Mouse (Mus musculus) neural tube, embryonic 15.5 days (tissue): ENCODE results near the gene Vsig10l. TPM values are rescaled to one million over a fixed set of nuclear protein-coding genes. Genes with fewer than 3 reads are reported as not detected.

Source experiments
- ATAC-seq: fragments of 200-750 bp; cut with Nextera tagmentation; 2 replicates; pipeline ENCODE4 v1.8.0; 2017; ENCODE audit warnings: mild to moderate bottlenecking, moderate TSS enrichment, moderate library complexity; ENCODE audit not compliant: low FRiP score
- H3K27ac ChIP-seq: fragments of 300-500 bp; sonication (generic); replicated peaks from 2 replicates; pipeline ENCODE4 v1.5.1; 2015; ENCODE audit warnings: mild to moderate bottlenecking, inconsistent platforms
- H3K27me3 ChIP-seq: fragments of 300-500 bp; sonication (generic); replicated peaks from 2 replicates; pipeline ENCODE4 v1.6.1; 2015; ENCODE audit warnings: inconsistent platforms
- H3K36me3 ChIP-seq: fragments of 300-500 bp; sonication (generic); 2 replicates; pipeline ENCODE4 v1.6.1; 2015; ENCODE audit warnings: inconsistent platforms
- H3K4me1 ChIP-seq: fragments of 300-500 bp; sonication (generic); 2 replicates; pipeline ENCODE4 v1.6.1; 2015; ENCODE audit warnings: inconsistent platforms
- H3K4me2 ChIP-seq: fragments of 300-500 bp; sonication (generic); 2 replicates; pipeline ENCODE4 v1.6.1; 2015; ENCODE audit warnings: inconsistent platforms, mild to moderate bottlenecking, moderate library complexity
- H3K4me3 ChIP-seq: fragments of 300-500 bp; sonication (generic); replicated peaks from 2 replicates; pipeline ENCODE4 v1.5.1; 2015; ENCODE audit warnings: mild to moderate bottlenecking, inconsistent platforms
- H3K9ac ChIP-seq: fragments of 300-500 bp; sonication (generic); replicated peaks from 2 replicates; pipeline ENCODE4 v1.6.1; 2015; ENCODE audit warnings: mild to moderate bottlenecking, inconsistent platforms
- H3K9me3 ChIP-seq: fragments of 300-500 bp; sonication (generic); replicated peaks from 2 replicates; pipeline ENCODE4 v1.6.1; 2016; ENCODE audit warnings: inconsistent platforms
- WGBS: fragments of 180-500 bp; shearing (Covaris S2); methylation state at CpG from one replicate; pipeline ENCODE4 v1.1.7; 2015; ENCODE audit warnings: mixed read lengths; 5-methylcytosine and 5-hydroxymethylcytosine counted together
- polyA plus RNA-seq: library from polyadenylated mRNA; unstranded; fragments of >200 nt; fragmentation: Nextera tagmentation; extraction: Ambion mirVana; gene quantifications from 2 replicates; pipeline ENCODE4 v1.2.1, GENCODE M21; 2015

Vsig10l gene
- polyA plus RNA-seq = 16.4 and 21.2 TPM in 2 replicates

DNA sequence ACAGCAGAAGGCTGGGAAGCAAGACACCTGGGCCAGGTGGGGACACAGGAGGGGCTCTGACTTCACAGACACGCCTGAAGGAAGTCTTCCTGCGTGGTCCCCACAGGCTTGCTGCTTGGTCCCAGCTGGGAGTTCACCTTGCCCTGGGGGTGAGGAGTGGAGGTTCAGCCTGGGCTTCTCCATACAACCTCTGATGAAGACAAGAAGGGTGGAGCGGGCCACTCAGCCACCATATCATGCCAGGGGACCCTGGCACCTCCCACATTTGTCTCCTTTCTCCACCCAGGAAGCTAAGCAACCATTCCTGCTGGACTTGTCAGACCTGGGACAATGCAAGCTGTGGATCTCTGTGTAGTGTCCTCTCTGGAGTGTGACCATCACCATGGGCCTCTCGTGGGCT is at the start of gene Vsig10l:
Gene Vsig10l, plus strand, starts transcription at position 301 of the 400 bp plus-strand sequence.
- H3K36me3 ChIP-seq = no peaks in the 10 kb centered on the region
- H3K27me3 ChIP-seq = peaks cover 12% of the 10 kb centered on the region
- H3K27ac ChIP-seq = no peak within 1 kb of the TSS
- 77% methylated on average over 4 of the region's 4 CpGs for WGBS
- H3K4me2 ChIP-seq = no peak within 1 kb of the TSS
- peaks cover 23% of the 10 kb centered on the region for H3K4me1 ChIP-seq
- no peaks in the 10 kb centered on the region for H3K9me3 ChIP-seq
- ATAC-seq = no peak
- no peak within 1 kb of the TSS for H3K4me3 ChIP-seq
- H3K9ac ChIP-seq = no peak within 1 kb of the TSS

DNA sequence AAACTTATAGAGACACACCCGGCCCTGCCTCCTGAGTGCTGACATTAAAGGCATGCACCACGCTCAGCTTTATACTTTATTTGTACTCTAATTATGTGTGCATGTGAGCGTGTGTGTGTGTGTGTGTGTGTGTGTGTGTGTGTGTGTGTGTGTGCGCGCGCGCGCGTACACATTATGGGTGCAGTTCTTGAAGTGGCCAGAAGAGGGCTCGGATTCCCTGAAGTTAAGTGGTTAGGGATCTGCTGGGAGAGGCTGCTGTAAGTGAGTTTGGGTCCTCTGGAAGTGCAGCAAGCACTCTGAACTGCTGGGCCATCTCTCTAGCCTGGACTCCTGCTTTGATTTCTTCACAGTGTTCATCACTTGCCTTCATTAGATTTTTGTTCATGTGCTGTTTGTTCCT is 45.7 kb upstream of the Vsig10l start:
- no peaks in the 10 kb centered on the region for H3K27me3 ChIP-seq
- ATAC-seq = no peak
- H3K4me1 ChIP-seq = no peaks in the 10 kb centered on the region
- no peak overlapping the region for H3K4me3 ChIP-seq
- H3K27ac ChIP-seq = no peak overlapping the region
- WGBS = 90% methylated on average over 10 of the region's 10 CpGs
- no peaks in the 10 kb centered on the region for H3K36me3 ChIP-seq
- no peaks in the 10 kb centered on the region for H3K9me3 ChIP-seq
- no peak overlapping the region for H3K9ac ChIP-seq
- no peak overlapping the region for H3K4me2 ChIP-seq

DNA sequence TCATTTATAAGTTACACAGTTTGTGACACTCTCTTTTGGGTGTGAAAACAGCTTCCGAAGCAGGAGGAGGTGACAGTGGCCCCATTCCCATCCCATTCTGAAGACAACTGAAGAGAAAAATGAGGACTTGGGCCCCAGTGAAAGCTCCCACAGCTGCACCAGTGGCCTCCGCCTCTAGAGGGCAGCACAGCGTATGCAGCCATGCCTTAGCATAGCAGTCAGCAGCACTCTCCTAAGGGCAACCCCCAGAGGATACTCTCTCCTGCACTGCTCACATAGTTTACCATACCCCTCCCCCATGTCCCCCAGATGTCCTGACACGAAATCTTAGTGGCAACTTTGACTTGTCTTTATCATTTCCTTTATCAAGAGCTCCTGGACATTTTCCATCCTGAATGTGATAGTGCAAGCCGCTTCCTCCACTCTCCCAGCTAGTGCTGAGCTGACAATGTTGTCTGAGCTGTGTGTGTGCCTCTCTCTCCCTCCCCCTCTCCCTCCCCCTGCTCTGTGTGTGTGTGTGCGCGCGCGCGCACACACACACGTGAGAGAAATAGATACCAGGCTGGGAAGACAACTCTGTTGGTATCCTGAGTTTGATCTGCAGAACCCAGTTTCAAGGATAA is 39.8 kb upstream of the Vsig10l start:
- Histone ChIP-seq H3K9ac (no peak overlapping the region), H3K4me3 (no peak overlapping the region), H3K4me1 (peaks cover 4% of the 10 kb centered on the region; the same call in 1 of the 2 replicates), H3K36me3 (no peaks in the 10 kb centered on the region), H3K9me3 (no peaks in the 10 kb centered on the region), H3K27me3 (no peaks in the 10 kb centered on the region), H3K27ac (no peak overlapping the region), H3K4me2 (peak overlapping the region; percentile 47)
- peak; percentile 93 for ATAC-seq
- 12% methylated on average over 11 of the region's 11 CpGs for WGBS

DNA sequence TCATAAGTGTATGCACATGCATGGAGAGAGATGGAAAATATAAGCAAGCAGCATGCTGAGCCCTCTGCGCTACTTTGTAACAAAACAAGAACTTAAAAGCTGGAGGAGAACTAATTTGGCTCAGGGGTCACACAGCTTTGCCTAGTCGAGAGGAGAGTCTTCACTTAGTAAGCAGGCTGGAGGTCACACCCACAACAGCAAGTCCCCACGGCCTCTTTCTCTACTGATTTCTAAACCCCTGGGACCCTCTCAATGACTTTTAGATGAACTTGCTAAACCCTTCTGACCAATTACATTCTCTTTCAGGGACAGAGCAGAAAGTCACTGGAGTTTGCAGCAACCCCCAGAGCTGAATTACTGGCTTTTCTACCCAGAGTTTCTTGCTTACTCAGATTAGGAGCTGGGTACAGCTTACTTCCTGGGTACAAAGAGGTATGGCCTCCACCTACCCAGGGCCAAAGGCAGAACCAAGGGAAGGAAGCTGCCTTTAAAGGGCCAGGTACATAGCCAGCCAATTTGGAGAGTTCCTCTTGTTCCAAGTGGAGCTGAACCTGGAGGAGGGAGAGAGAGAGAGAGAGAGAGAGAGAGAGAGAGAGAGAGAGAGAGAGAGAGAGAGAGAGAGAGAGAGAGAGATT is 38.8 kb upstream of the Vsig10l start:
- WGBS = 62% methylated on average over 3 of the region's 3 CpGs
- H3K4me2 ChIP-seq = no peak overlapping the region
- H3K27ac ChIP-seq = no peak overlapping the region
- H3K9me3 ChIP-seq = no peaks in the 10 kb centered on the region
- H3K27me3 ChIP-seq = no peaks in the 10 kb centered on the region
- H3K36me3 ChIP-seq = no peaks in the 10 kb centered on the region
- no peak for ATAC-seq
- H3K9ac ChIP-seq = no peak overlapping the region
- no peak overlapping the region for H3K4me3 ChIP-seq
- peaks cover 4% of the 10 kb centered on the region; the same call in 1 of the 2 replicates for H3K4me1 ChIP-seq

DNA sequence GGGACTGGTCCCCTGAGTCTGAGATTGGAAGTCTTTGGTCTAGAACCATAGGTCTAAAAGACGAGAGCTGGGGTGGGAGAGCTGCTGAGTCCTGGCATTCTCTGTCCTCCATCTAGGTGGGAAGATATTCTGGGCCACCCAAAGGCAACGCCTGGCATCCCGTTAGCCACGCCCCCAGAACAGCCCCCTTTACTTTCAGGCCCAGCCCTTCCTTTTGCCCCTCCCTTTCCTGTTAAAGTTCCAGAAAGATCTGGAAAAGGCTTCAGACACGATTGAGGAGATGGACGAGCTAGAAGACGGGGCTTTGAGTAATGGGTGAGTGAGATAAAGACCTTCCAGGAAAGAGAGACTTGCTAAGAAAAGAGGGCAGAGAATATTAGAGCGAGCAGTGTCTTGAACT is 35.5 kb upstream of the Vsig10l start, which contains the start of gene Lim2:
Gene Lim2, plus strand, starts transcription at position 265 of the 400 bp plus-strand sequence.
- no peak within 1 kb of the TSS for H3K4me3 ChIP-seq
- no peaks in the 10 kb centered on the region for H3K9me3 ChIP-seq
- no peak within 1 kb of the TSS for H3K4me2 ChIP-seq
- no peak within 1 kb of the TSS for H3K9ac ChIP-seq
- no peaks in the 10 kb centered on the region for H3K36me3 ChIP-seq
- no peak within 1 kb of the TSS for H3K27ac ChIP-seq
- WGBS = 89% methylated on average over 8 of the region's 8 CpGs
- peaks cover 4% of the 10 kb centered on the region; the same call in 1 of the 2 replicates for H3K4me1 ChIP-seq
- no peak for ATAC-seq
- no peaks in the 10 kb centered on the region for H3K27me3 ChIP-seq

DNA sequence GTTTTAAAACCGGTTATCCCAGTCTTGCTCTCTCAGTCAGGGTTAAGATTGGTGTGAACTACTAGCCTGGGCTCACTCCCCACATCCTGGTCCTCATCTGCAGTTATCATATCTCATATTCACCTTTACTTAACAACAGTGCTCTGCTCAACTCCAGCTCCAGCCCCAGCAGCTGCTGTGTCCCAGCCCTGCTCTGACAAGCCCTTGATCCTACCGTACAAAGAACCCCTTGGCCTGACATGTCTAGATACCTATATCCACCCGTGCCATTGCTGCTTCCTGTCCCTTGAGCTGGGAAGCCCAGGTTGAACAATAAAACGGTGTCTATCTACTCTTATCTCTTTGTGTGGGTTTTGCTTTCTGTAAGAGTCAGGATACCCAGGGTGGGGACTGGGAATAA is 33.5 kb upstream of the Vsig10l start:
- Histone ChIP-seq H3K4me2 (no peak overlapping the region), H3K4me1 (no peaks in the 10 kb centered on the region), H3K9ac (no peak overlapping the region), H3K36me3 (no peaks in the 10 kb centered on the region), H3K9me3 (no peaks in the 10 kb centered on the region), H3K27ac (no peak overlapping the region), H3K27me3 (no peaks in the 10 kb centered on the region), H3K4me3 (no peak overlapping the region)
- no peak for ATAC-seq
- WGBS = 63% methylated on average over 4 of the region's 4 CpGs

DNA sequence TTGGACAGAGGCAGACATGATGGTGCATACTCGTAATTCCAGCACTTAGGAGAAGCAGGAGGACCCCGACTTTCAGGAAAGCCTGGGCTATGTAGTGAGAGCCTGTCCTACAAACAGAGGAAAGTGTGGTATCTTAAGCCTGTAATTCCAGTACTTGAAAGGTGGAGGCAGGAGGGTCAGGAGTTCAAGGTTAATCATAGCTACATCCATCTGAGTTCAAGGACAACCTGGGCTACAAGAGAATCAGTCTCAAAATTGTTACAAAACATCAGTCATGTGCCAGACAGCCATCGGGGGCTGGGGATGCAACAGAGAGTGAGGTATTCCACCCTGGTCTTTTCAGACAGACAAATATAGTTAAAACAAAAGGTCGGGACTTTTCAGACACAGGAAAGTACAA is 30.1 kb upstream of the Vsig10l start:
- WGBS = 77% methylated on average over 4 of the region's 4 CpGs

DNA sequence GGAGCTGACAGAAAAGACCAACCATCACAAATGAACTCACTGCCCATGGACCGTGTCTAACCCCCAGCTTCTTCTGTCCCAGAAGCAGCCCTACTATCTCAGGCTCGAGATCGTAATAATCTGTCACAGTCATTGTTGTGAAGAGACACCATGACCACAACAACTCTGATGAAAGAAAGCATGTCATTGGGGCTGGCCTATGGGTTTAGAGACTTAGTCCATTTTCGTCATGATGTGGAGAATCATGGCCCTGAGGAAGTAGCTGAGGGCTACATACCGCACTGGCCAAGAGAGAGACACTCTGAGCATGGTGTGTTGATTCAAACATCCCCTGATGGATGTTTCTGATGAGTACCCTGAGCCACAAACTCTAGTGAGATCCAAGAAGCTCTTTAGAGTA is 28.3 kb upstream of the Vsig10l start:
- no peak for ATAC-seq
- Histone ChIP-seq H3K9ac (no peak overlapping the region), H3K4me1 (no peaks in the 10 kb centered on the region), H3K9me3 (no peaks in the 10 kb centered on the region), H3K4me3 (no peak overlapping the region), H3K4me2 (no peak overlapping the region), H3K36me3 (no peaks in the 10 kb centered on the region), H3K27ac (no peak overlapping the region), H3K27me3 (no peaks in the 10 kb centered on the region)
- 82% methylated on average over 5 of the region's 5 CpGs for WGBS

More for the DNA sequence above, 30.1 kb upstream of the Vsig10l start:
- Histone ChIP-seq H3K4me1 (no peaks in the 10 kb centered on the region), H3K36me3 (no peaks in the 10 kb centered on the region), H3K27ac (no peak overlapping the region), H3K9ac (no peak overlapping the region), H3K27me3 (no peaks in the 10 kb centered on the region), H3K9me3 (no peaks in the 10 kb centered on the region), H3K4me3 (no peak overlapping the region), H3K4me2 (no peak overlapping the region)
- ATAC-seq = no peak

DNA sequence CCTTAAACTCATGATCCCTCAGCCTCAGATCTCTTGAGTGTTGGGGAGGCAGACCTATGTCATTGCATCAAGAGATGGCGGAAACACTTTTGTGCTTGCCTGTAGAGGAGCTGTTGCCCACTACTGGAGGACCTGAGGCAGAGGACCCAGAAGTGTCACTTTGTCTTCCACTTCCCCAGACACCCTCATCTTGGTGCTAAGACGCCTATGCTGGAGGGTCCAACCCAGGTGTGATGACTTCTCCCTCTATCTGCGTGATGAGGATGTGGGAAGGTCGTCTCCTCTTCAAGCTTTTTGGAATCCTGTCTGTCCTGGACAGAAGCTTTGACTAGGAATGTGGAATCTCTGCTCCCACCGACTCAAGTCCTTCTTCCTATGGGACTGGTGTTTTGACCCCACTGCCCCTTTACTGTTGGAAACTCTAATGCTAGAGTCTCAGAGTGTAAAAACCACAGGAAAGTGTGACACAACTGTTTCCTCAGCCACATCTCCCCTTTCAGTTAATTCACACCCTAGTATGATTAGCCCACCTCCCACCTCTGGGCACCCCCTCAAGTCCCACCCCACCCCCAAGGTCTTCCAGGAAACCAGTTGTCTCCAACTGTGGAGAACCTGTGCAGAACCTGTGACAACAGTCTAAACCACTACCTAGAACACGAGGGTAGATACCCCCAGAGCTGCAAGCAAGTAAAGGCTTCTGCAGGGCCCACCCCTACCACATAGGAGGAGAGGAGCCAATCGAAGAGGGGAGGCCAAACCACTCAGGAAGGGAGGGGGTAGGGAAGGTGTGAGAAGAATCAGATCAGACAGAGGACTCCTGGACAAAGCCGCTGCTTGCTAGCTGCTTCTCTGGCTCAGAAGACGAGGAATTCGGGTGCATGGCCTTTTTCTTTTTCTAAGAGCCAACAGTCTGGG is 26.4 kb upstream of the Vsig10l start, which contains the start of gene Nkg7:
Gene Nkg7, plus strand, starts transcription at position 733 of the 915 bp plus-strand sequence.
- Histone ChIP-seq H3K27ac (no peak within 1 kb of the TSS), H3K9me3 (no peaks in the 10 kb centered on the region), H3K9ac (no peak within 1 kb of the TSS), H3K4me2 (no peak within 1 kb of the TSS), H3K4me3 (no peak within 1 kb of the TSS), H3K27me3 (no peaks in the 10 kb centered on the region), H3K36me3 (no peaks in the 10 kb centered on the region), H3K4me1 (no peaks in the 10 kb centered on the region)
- no peak for ATAC-seq
- 81% methylated on average over 10 of the region's 10 CpGs for whole genome bisulfite sequencing

DNA sequence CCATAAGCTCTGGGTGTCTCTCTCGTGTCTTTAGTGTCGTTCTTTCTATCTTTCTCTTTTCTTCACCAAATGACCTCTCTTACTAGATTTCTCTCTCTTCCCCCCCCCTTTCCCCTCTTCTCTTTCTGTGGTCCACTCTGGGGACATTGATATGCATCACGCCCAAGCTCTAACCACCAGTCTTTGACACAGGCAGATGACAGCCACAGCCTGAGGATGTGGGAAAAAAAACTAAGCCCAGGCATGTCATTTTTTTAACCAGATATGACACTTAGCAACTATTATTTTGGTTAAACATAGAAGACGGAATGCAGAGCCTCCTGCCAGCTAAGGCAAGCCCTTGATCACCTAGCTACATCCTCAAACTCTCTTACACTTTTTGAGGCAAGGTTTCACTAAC is 24.3 kb upstream of the Vsig10l start:
- Histone ChIP-seq H3K27ac (no peak overlapping the region), H3K36me3 (no peaks in the 10 kb centered on the region), H3K4me2 (no peak overlapping the region), H3K9me3 (no peaks in the 10 kb centered on the region), H3K27me3 (no peaks in the 10 kb centered on the region), H3K4me3 (no peak overlapping the region), H3K9ac (no peak overlapping the region), H3K4me1 (peaks cover 14% of the 10 kb centered on the region)
- 83% methylated on average over 4 of the region's 4 CpGs for WGBS
- no peak for ATAC-seq

DNA sequence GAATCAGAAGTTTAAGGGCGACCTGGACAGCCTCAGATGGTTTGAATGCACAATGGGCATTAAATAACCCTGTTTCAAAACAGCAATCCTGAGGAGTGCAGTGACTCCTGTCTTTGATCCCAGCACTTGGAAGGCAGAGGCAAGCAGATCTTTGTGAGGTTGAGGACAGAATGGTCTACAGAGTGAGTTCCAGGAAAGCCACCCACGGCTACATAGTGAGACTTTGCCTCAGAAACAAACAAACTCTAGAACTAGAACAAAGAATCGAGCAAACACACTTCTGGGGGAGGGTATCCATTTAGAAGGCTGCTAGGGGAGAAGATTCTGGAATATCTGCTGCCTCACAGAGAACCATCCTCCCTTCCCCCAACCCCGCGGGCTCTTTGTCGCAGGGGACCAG is 22.5 kb upstream of the Vsig10l start, which contains the start of gene Cldnd2:
Gene Cldnd2, plus strand, starts transcription at position 301 of the 400 bp plus-strand sequence.
- WGBS = 81% methylated on average over 6 of the region's 6 CpGs
- H3K9me3 ChIP-seq = no peaks in the 10 kb centered on the region
- ATAC-seq = no peak

More for the DNA sequence above, 22.5 kb upstream of the Vsig10l start, which contains the start of gene Cldnd2:
- Histone ChIP-seq H3K36me3 (no peaks in the 10 kb centered on the region), H3K27me3 (no peaks in the 10 kb centered on the region), H3K4me1 (peaks cover 26% of the 10 kb centered on the region), H3K4me2 (no peak within 1 kb of the TSS), H3K27ac (no peak within 1 kb of the TSS), H3K9ac (no peak within 1 kb of the TSS), H3K4me3 (no peak within 1 kb of the TSS)
